Mouse (Mus musculus): ENCODE measurements around the gene Cyp2j5.

DNA sequence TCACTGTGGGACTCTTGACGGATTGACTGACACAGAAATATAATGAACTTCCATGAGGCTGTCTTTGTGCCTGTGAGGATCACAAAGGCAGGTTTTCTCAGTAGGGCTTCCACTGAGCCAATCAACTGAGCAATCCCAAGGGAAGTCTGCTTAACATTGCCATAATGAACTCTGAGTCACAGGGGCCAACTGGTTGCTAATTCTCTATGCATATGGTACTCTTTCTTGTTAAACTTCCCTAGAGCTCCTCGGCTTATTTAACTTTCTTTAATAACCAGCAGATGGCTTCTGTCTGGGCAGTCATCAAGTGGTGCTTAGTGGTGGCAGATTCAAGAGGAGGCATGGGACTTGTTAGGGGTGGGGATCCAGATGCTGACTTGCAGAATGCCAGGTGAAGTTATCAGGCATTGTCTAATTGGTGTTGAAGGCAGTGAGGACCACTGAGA lies 23.4 kb upstream of the Cyp2j5 start:
- TF ChIP-seq POLR2A (IDR thresholded peaks at IDR 0.05; ENCODE audit: control insufficient read depth, extremely low read depth, insufficient read depth, low read length, poor library complexity) = no peak
- TF ChIP-seq CTCF (IDR thresholded peaks at IDR 0.05; ENCODE audit: borderline replicate concordance, control insufficient read depth, extremely low read depth, insufficient read depth, low read length, poor library complexity) = no peak

All from thymus, adult 2 months (tissue).